Mouse (Mus musculus) CH12.LX (cell line): Measurements from ENCODE around the gene Taf8. TPM values are rescaled to one million over a fixed set of nuclear protein-coding genes. Genes with fewer than 3 reads are reported as not detected.
A peak's percentile ranks its signal among the peaks of the same experiment; 100 is the strongest.

Source experiments
- DNase-seq: peaks from one replicate; pipeline ENCODE4 v3.0.0-alpha.2; 2013; ENCODE audit errors: extremely low read depth
- H3K27ac ChIP-seq: 2 replicates; pipeline ENCODE4 v1.5.1; 2012; ENCODE audit warnings: low read depth, mild to moderate bottlenecking, control low read depth, moderate library complexity; ENCODE audit not compliant: insufficient read depth
- H3K27me3 ChIP-seq: replicated peaks from 2 replicates; pipeline ENCODE3; 2012; ENCODE audit warnings: inconsistent platforms
- H3K36me3 ChIP-seq, 2 experiments: replicated peaks in 1 of 2; 2 replicates each; pipeline versions ENCODE3 to v1.6.1; 2012; ENCODE audit warnings: inconsistent platforms in 1 of 2, low read length in 1 of 2, mild to moderate bottlenecking in 1 of 2, mixed read lengths in 1 of 2, moderate library complexity in 1 of 2; ENCODE audit not compliant: control insufficient read depth in 1 of 2, insufficient read depth in 1 of 2
- H3K4me1 ChIP-seq, 2 experiments: 2 replicates each; pipeline ENCODE4 v1.6.1; 2012; ENCODE audit warnings: inconsistent platforms in 1 of 2, moderate library complexity in 1 of 2; ENCODE audit not compliant: insufficient read depth in 2 of 2, control insufficient read depth in 1 of 2
- H3K4me2 ChIP-seq: 2 replicates; pipeline ENCODE4 v1.6.1; 2012; ENCODE audit warnings: low read depth, mild to moderate bottlenecking, control low read depth; ENCODE audit not compliant: poor library complexity, insufficient read depth, severe bottlenecking
- H3K4me3 ChIP-seq, 3 experiments: fragments of 150-350 bp in 1 of 3; sonication (generic) in 1 of 3; replicated peaks in 1 of 3; 2 replicates each; pipeline versions ENCODE3 to v1.5.1; 2011 to 2012; ENCODE audit warnings: low read depth in 2 of 3, low read length in 2 of 3, mild to moderate bottlenecking in 2 of 3, moderate library complexity in 2 of 3, control low read depth in 1 of 3, improper control_type of control experiment in 1 of 3, inconsistent platforms in 1 of 3, mixed read lengths in 1 of 3; ENCODE audit not compliant: poor library complexity in 1 of 3
- H3K79me2 ChIP-seq: replicated peaks from 2 replicates; pipeline ENCODE4 v1.6.1; 2012; ENCODE audit warnings: mild to moderate bottlenecking, moderate library complexity; ENCODE audit not compliant: control insufficient read depth, poor library complexity, insufficient read depth, severe bottlenecking; ENCODE audit errors: extremely low read depth
- H3K9ac ChIP-seq: 2 replicates; pipeline ENCODE4 v1.6.1; 2012; ENCODE audit warnings: low read depth, mild to moderate bottlenecking, control low read depth, moderate library complexity; ENCODE audit not compliant: insufficient read depth
- H3K9me3 ChIP-seq: replicated peaks from 2 replicates; pipeline ENCODE3; 2012; ENCODE audit warnings: low read length, inconsistent platforms, mixed read lengths
- BHLHE40 ChIP-seq: IDR thresholded peaks from 2 replicates; pipeline ENCODE4 v1.6.1; 2011; ENCODE audit warnings: mild to moderate bottlenecking, low read depth, low read length, improper control_type of control experiment
- CHD1 ChIP-seq: IDR thresholded peaks from 2 replicates; pipeline ENCODE4 v1.6.1; 2012; ENCODE audit warnings: low read depth, low read length, improper control_type of control experiment, inconsistent platforms
- CHD2 ChIP-seq: IDR thresholded peaks from 2 replicates; pipeline ENCODE4 v1.6.1; 2011; ENCODE audit warnings: low read length, improper control_type of control experiment
- CTCF ChIP-seq, 2 experiments: IDR thresholded peaks in 1 of 2; conservative IDR thresholded peaks in 1 of 2; 2 replicates each; pipeline ENCODE4 v1.5.1; 2011 to 2012; ENCODE audit warnings: low read depth in 2 of 2, low read length in 2 of 2, improper control_type of control experiment in 1 of 2, inconsistent platforms in 1 of 2, mild to moderate bottlenecking in 1 of 2, moderate library complexity in 1 of 2
- E2F4 ChIP-seq: IDR thresholded peaks from 2 replicates; pipeline ENCODE4 v1.6.1; 2011; ENCODE audit warnings: low read depth, low read length, improper control_type of control experiment; ENCODE audit not compliant: insufficient replicate concordance
- ELF1 ChIP-seq: IDR thresholded peaks from 2 replicates; pipeline ENCODE4 v1.6.1; 2014; ENCODE audit warnings: low read depth, mild to moderate bottlenecking, inconsistent platforms, low read length, improper control_type of control experiment
- EP300 ChIP-seq: IDR thresholded peaks from 2 replicates; pipeline ENCODE4 v1.6.1; 2011; ENCODE audit warnings: low read length, improper control_type of control experiment
- ETS1 ChIP-seq: conservative IDR thresholded peaks from 2 replicates; pipeline ENCODE4 v1.6.1; 2012; ENCODE audit warnings: low read depth, mild to moderate bottlenecking, inconsistent platforms, low read length, improper control_type of control experiment, moderate library complexity
- HCFC1 ChIP-seq: IDR thresholded peaks from 2 replicates; pipeline ENCODE4 v1.6.1; 2012; ENCODE audit warnings: low read depth, mild to moderate bottlenecking, inconsistent platforms, low read length, improper control_type of control experiment
- IRF4 ChIP-seq: IDR thresholded peaks from 2 replicates; pipeline ENCODE4 v1.6.1; 2014; ENCODE audit warnings: low read depth, mild to moderate bottlenecking, inconsistent platforms, low read length, improper control_type of control experiment
- JUN ChIP-seq: IDR thresholded peaks from 2 replicates; pipeline ENCODE4 v1.6.1; 2011; ENCODE audit warnings: low read depth, mild to moderate bottlenecking, low read length, improper control_type of control experiment, moderate library complexity; ENCODE audit not compliant: insufficient read depth
- JUND ChIP-seq: conservative IDR thresholded peaks from 2 replicates; pipeline ENCODE4 v1.6.1; 2011; ENCODE audit warnings: low read depth, low read length, improper control_type of control experiment
- MAFK ChIP-seq: IDR thresholded peaks from 2 replicates; pipeline ENCODE4 v1.6.1; 2011; ENCODE audit warnings: low read length, improper control_type of control experiment; ENCODE audit not compliant: insufficient replicate concordance
- MAZ ChIP-seq: IDR thresholded peaks from 2 replicates; pipeline ENCODE4 v1.6.1; 2012; ENCODE audit warnings: low read depth, mild to moderate bottlenecking, inconsistent platforms, low read length, improper control_type of control experiment, moderate library complexity
- MEF2A ChIP-seq: IDR thresholded peaks from 2 replicates; pipeline ENCODE4 v1.6.1; 2014; ENCODE audit warnings: low read depth, mild to moderate bottlenecking, inconsistent platforms, low read length, improper control_type of control experiment, borderline replicate concordance
- MYC ChIP-seq: IDR thresholded peaks from 2 replicates; pipeline ENCODE4 v1.6.1; 2011; ENCODE audit warnings: low read depth, mild to moderate bottlenecking, improper control_type of control experiment, low read length
- PAX5 ChIP-seq: IDR thresholded peaks from 2 replicates; pipeline ENCODE4 v1.6.1; 2012; ENCODE audit warnings: low read length, inconsistent platforms, mixed read lengths
- POLR2AphosphoS2 ChIP-seq: IDR thresholded peaks from 2 replicates; pipeline ENCODE4 v1.6.1; 2011; ENCODE audit warnings: low read depth, low read length, improper control_type of control experiment
- RCOR1 ChIP-seq: conservative IDR thresholded peaks from 2 replicates; pipeline ENCODE4 v1.6.1; 2012; ENCODE audit warnings: low read depth, mild to moderate bottlenecking, inconsistent platforms, low read length, improper control_type of control experiment
- SIN3A ChIP-seq: IDR thresholded peaks from 2 replicates; pipeline ENCODE4 v1.6.1; 2012; ENCODE audit warnings: low read length, improper control_type of control experiment, inconsistent platforms
- TCF12 ChIP-seq: IDR thresholded peaks from 2 replicates; pipeline ENCODE4 v1.6.1; 2014; ENCODE audit warnings: low read depth, mild to moderate bottlenecking, inconsistent platforms, low read length, improper control_type of control experiment
- USF2 ChIP-seq: conservative IDR thresholded peaks from 2 replicates; pipeline ENCODE4 v1.6.1; 2011; ENCODE audit warnings: low read depth, low read length, improper control_type of control experiment
- ZKSCAN1 ChIP-seq: IDR thresholded peaks from 2 replicates; pipeline ENCODE4 v1.6.1; 2012; ENCODE audit warnings: low read depth, inconsistent platforms, low read length, improper control_type of control experiment, borderline replicate concordance
- ZNF384 ChIP-seq: IDR thresholded peaks from 2 replicates; pipeline ENCODE4 v1.6.1; 2012; ENCODE audit warnings: low read depth, low read length, improper control_type of control experiment, inconsistent platforms
- dilution Hi-C: fragments of 300-500 bp; cut with MboI; formaldehyde crosslinking; loops from 2 replicates; pipeline ENCODE4 v1.14.3; 2020; ENCODE audit warnings: low sequenced_read_pairs; ENCODE audit not compliant: extremely low pct_unique_long_range_greater_than_20kb, extremely low pct_ligation_motif_present
- in situ Hi-C: fragments of 300-500 bp; cut with MboI; formaldehyde crosslinking; loops from 3 replicates; pipeline ENCODE4 v1.14.3; 2019; ENCODE audit warnings: low sequenced_read_pairs, low pct_ligation_motif_present, low pct_unique_long_range_greater_than_20kb, mixed read lengths
- polyA plus RNA-seq: library from polyadenylated mRNA; unstranded; fragments of >175 nt; gene quantifications from 2 replicates; pipeline ENCODE4 v1.2.1, GENCODE M21; 2012; ENCODE audit warnings: low read depth; ENCODE audit not compliant: insufficient read length
- total RNA-seq, 2 experiments: library from RNA; depleted of rRNA; stranded (reverse); fragments of 300-350 nt in 1 of 2; fragments of >200 nt in 1 of 2; gene quantifications; 2 replicates each; pipeline ENCODE4 v1.2.3; 2012 to 2014

Gene Taf8
- total and polyA plus RNA-seq, 3 experiments: 16.9 to 18.0 (median 17.0) TPM

GRCm38 (mm10) chr17:47516232-47516631, 14.1 kb upstream of the Taf8 start:
- H3K4me1 ChIP-seq: peaks cover 13 to 42% of the 10 kb centered on the region in 2 experiments

DNA sequence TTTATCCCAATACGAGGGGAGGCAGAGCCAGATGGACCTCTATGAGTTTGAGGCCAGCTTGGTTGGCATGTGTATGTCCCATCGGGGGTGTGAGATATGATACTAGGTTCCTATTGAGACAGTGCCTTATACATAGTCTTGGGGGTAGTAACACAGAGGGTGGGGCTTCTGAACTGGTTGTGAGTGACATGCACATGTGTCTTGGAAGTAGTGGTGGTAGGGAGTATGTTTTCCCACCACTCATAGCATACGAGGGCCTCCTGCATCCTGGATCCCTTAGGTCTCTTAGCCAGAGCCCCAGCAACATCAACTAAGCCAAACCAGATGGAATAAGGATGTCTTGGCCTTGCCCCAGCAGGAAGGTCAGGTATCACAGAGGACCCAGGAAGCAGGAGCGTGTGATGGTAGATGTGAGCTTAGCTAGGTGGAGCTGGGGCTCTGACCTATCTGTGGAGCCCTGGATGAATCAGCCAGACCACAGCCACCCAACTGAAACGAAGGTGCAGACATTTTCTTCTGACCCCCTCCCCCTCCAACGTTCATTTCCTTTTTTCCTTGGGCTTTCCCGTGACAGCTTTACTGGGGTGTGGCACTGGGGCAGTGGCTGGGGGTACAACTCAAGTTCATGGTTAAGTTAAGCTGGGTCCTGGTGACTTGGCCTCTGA, 13.2 kb upstream of the Taf8 start:
- Histone ChIP-seq H3K36me3 (no peaks in the 10 kb centered on the region), H3K9ac (no peak overlapping the region)
- in situ Hi-C loops: no loop called here

More at GRCm38 (mm10) chr17:47516232-47516631, 14.1 kb upstream of the Taf8 start:
- Histone ChIP-seq H3K79me2 (no peaks in the 10 kb centered on the region), H3K27me3 (no peaks in the 10 kb centered on the region), H3K9me3 (no peaks in the 10 kb centered on the region), H3K4me2 (no peak overlapping the region), H3K36me3 (no peaks in the 10 kb centered on the region), H3K9ac (no peak overlapping the region), H3K27ac (no peak overlapping the region), H3K4me3 (no peak overlapping the region)
- dilution Hi-C loops: no loop called here
- in situ Hi-C loops: no loop called here
- DNase-seq: peak; percentile 21
- TF ChIP-seq MAFK: no peak
- TF ChIP-seq CTCF (conservative IDR thresholded peaks at IDR 0.05 in 1 of 2, IDR thresholded peaks at IDR 0.05 in 1 of 2; ENCODE audit: low read depth in 2 of 2, low read length in 2 of 2): peak; percentile 24 to 25; a peak in 1 of 4 replicates

DNA sequence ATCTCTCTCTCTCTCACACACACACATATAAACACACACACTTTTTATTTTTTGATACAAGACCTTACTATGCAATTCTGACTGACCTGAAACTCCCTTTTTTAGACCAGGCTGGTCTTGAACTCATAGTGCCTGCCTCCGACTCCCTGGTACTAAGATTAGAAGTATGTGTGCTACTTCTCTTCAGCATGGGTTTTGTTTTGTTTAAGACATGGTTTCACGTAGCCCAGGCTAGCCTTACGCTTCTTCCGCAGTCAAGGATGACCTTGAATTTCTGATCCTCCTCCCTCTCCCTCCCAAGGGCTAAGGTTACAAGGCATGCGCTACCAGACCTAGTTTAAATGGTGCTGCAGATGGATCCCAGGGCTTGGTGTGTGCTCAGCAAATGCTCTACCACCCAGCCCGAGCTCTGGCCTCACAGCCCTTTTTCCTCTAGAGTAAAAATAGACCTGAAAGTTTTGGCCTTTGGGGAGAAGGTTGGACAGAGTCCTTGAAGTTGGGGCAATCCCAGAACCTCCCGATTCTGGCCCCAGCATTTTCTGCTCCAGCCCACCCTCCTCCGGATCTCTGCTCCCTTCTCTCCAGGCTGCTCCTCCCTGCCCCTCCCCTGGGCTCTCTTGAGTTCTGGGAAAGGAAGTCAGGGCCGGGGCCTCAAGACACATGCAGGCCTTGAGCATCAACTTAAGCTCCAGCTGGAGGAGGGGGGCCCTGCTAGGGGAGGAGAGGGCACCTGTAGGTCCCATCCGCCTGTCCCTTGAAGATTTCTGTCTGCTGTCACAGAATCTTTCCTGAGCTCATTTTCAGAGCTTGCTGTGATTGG, 11.1 kb upstream of the Taf8 start:
- Histone ChIP-seq H3K9ac (no peak overlapping the region), H3K4me3 (no peak overlapping the region)
- no peak for DNase-seq

More for the DNA sequence above, 13.2 kb upstream of the Taf8 start:
- dilution Hi-C loops: no loop called here
- Histone ChIP-seq H3K27ac (no peak overlapping the region), H3K9me3 (no peaks in the 10 kb centered on the region), H3K79me2 (no peaks in the 10 kb centered on the region), H3K4me1 (peaks cover 13 to 47% of the 10 kb centered on the region in 2 experiments), H3K4me2 (no peak overlapping the region), H3K4me3 (no peak overlapping the region), H3K27me3 (no peaks in the 10 kb centered on the region)
- peak; percentile 83 for DNase-seq
- TF ChIP-seq POLR2AphosphoS2: no peak
- no peak for TF ChIP-seq PAX5
- TF ChIP-seq MAZ: 0 out of 2 replicates have a peak, but pooled peaks have one; percentile 26
- no peak for TF ChIP-seq SIN3A
- peak; percentile 76 for TF ChIP-seq BHLHE40
- peak; percentile 54 for TF ChIP-seq ELF1
- peak; percentile 77 for TF ChIP-seq JUND
- TF ChIP-seq ETS1: peak; percentile 79
- TF ChIP-seq E2F4: no peak
- 0 out of 2 replicates have a peak, but pooled peaks have one; percentile 11 for TF ChIP-seq MYC
- 0 out of 2 replicates have a peak, but pooled peaks have one; percentile 49 for TF ChIP-seq MEF2A
- 0 out of 2 replicates have a peak, but pooled peaks have one; percentile 50 for TF ChIP-seq TCF12
- TF ChIP-seq IRF4: peak; percentile 93
- TF ChIP-seq EP300: peak; percentile 93
- peak; percentile 69; the same call in 1 of the 2 replicates for TF ChIP-seq JUN
- TF ChIP-seq RCOR1: peak; percentile 89
- no peak for TF ChIP-seq CHD1
- TF ChIP-seq CHD2: peak; percentile 66

More for the DNA sequence above, 11.1 kb upstream of the Taf8 start:
- dilution Hi-C loops (no loop called here), in situ Hi-C loops (loop anchor here (5.0 kb wide), 1 partner anchor 89 kb away; no protein-coding TSS in a partner anchor)
- H3K79me2 ChIP-seq: no peaks in the 10 kb centered on the region
- no peaks in the 10 kb centered on the region for H3K36me3 ChIP-seq
- no peaks in the 10 kb centered on the region for H3K27me3 ChIP-seq
- TF ChIP-seq USF2 (no peak), MAFK (no peak), HCFC1 (no peak), ZNF384 (no peak), EP300 (no peak), ZKSCAN1 (no peak)
- H3K27ac ChIP-seq: no peak overlapping the region
- H3K4me2 ChIP-seq: no peak overlapping the region
- peaks cover 16 to 57% of the 10 kb centered on the region in 2 experiments for H3K4me1 ChIP-seq
- no peaks in the 10 kb centered on the region for H3K9me3 ChIP-seq
